Mouse (Mus musculus): ENCODE measurements around the gene Mlip.
A peak's percentile ranks its signal among the peaks of the same experiment; 100 is the strongest.
"Not testable (repeated sequence)": the region's sequence is repeated elsewhere in the genome, so short reads cannot be mapped to it uniquely, and the experiment has no call there.

The Mlip gene

GRCm38 (mm10) chr9:77252134-77252533, 100.6 kb downstream of the Mlip start:
- no peak for DNase-seq (ENCODE audit: inconsistent age in 2 of 2, low spot score in 1 of 2)

GRCm38 (mm10) chr9:77251511-77252112, 101.2 kb downstream of the Mlip start:
- DNase-seq (ENCODE audit: inconsistent age in 2 of 2, low spot score in 1 of 2) = no peak

DNA sequence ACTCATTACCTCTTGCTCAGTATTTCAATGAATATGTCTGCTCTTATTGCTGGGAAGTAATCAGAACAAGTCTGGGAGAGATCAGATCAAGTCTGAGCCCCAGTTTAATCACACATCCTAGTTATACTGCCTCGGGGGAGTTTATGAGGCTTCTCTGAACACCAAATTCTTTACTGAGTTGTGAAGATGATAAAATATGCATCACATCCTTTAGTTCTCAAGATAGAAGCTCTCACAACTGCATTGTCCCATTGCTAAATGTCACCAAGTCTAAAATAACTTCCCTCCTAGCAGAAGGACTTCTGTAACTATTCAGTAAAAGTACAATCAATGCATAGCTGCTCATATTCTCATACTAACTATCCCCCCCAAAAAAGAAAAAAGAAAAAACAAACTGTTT, 154.5 kb downstream of the Mlip start:
- DNase-seq (ENCODE audit: inconsistent age in 2 of 2, low spot score in 1 of 2) = no peak

DNA sequence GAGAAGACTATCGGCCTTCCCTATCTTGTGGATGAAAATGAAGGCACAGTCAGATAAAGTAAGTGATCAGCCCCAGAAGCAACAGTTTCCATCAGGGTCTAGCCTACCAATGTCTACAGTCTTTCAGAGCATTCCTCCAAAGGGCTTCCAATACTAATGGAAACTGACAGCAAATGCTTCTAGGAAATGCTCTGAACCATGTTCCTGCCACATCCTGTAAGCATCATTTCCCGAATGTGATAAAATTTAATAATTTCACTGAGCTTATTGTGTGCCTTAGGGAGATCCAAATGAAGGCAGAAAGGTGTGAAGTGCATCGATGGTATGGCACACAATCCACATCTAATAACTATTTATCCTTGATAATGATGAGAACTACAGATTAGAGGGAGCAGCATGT, 173.3 kb downstream of the Mlip start:
- DNase-seq (ENCODE audit: inconsistent age in 2 of 2, low spot score in 1 of 2) = no peak

DNA sequence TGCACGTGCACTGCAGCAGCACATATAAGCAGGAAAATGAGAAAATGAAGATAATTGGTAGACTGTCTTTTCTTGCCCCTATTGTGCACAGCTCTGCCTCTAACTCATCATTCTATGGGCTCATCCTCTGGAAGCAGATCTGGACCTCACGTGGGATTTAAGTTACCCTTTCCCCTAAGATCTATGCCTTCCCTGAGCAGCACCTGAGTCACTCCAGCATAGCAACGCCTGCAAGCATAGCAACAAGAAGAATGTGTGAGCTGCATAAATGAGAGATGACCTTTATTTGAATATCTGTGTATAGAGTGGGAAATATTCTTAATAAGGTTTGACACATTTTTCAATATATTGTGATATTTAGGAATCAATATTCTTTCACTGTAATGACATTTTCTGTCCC, 176.9 kb downstream of the Mlip start:
- no peak for DNase-seq (ENCODE audit: inconsistent age in 2 of 2, low spot score in 1 of 2)

- DNase-seq (ENCODE audit: inconsistent age in 2 of 2, low spot score in 1 of 2) = peak in 1 of 2 experiments; percentile 47
Measured at GRCm38 (mm10) chr9:77172044-77172443, 180.7 kb downstream of the Mlip start.

- no peak for DNase-seq (ENCODE audit: inconsistent age in 2 of 2, low spot score in 1 of 2)
Measured at GRCm38 (mm10) chr9:77165877-77166276, 186.9 kb downstream of the Mlip start.

- no peak for DNase-seq (ENCODE audit: inconsistent age in 2 of 2, low spot score in 1 of 2)
Measured at GRCm38 (mm10) chr9:77161764-77162163, 191.0 kb downstream of the Mlip start.

DNA sequence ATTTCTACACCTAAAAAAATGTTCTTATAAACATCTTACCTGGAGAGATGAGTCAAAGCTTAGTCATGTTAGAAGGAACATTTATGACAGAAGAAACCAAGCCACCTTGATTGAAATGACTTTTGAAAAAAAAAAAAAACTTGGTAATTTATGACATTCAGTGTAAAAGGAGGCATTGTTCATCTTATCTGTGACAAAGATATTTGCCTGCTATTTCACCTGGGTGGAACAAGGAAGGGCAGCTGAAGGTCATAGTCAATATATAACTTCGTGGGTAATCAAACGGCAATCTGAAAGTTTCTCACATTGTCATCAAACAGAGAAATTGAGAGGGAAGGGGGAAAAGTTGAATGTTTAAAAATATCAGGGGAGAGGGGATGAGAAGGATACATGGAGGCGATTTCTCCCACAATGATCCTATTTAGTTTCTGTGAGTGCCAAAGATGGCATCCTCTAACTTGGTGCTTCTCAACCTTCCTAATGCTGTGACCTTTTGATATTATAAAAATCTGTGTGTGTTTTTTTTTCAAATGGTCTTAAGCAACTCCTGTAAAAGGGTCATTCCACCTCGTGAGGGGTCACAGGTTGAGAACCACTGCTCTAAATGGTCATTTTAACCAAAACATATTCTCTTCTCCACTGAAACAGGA, 192.4 kb downstream of the Mlip start:
- DNase-seq (ENCODE audit: inconsistent age in 2 of 2, low spot score in 1 of 2) = no peak

GRCm38 (mm10) chr9:77148518-77149257, 204.1 kb downstream of the Mlip start:
- DNase-seq (ENCODE audit: inconsistent age in 2 of 2, low spot score in 1 of 2) = no peak

- DNase-seq (ENCODE audit: inconsistent age in 2 of 2, low spot score in 1 of 2) = no peak
Measured at GRCm38 (mm10) chr9:77119735-77120134, 233.0 kb downstream of the Mlip start.

DNA sequence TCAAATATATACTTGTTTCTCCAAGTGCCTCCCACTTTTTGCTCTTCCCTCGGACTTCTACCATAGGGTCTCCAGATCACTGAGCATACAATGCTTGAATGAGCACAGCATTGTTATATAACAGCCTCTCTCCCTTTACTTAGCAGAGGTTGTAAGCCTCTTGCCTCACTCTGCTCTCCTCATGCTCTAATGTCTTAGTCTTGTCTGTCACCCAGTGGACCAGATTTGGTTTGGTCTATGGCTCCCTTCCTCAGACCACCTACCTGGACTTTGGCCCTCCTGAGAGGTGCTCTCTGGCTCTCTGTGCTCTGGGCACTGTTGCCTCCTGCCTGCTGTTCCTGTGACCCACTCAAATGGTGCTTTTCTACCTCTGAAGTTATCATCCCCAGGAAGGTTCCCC, 255.9 kb downstream of the Mlip start:
- DNase-seq (ENCODE audit: inconsistent age in 2 of 2, low spot score in 1 of 2) = no peak

DNA sequence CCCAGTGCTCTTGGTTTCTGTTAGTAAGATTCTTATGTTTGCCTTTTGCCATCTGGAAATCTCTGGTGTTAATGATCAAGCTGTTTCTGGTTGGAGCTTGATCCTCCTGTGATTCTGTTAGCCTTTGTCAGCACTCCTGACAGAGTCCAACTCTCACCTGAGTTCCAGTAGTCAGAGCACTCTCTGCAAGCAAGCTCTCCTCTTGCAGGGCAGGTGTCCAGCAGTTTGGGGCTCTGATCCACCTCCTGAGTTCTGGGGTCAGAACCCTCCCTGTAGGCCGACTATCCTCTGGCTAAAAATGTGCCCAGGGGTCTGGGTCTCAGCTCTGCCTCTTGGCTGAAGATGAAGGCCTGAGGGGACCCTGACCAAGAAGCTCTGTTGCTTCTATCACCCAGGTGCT, 269.5 kb downstream of the Mlip start:
- DNase-seq (ENCODE audit: inconsistent age in 2 of 2, low spot score in 1 of 2) = not testable (repeated sequence)

- no peak for DNase-seq (ENCODE audit: inconsistent age in 2 of 2, low spot score in 1 of 2)
Measured at GRCm38 (mm10) chr9:77071676-77072075, 281.1 kb downstream of the Mlip start.

DNA sequence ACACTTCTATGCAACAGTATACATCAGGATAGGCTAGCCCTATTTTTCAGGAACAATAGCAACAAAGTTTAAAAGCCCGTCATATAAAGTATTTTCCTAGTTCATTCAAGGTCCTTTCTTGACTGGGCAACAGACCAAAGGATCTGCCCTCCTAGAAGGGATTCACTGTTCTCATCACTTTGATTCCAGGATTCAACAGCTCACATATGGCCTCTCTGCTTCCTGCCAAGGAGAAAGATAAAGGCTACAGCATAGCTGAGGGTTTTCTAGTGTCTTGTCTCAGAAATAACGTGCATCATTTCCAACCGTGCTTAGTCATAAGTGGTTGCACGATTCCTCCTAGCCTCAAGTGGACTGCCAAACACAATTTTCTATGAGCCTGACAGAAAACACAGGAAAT, 296.2 kb downstream of the Mlip start:
- DNase-seq (ENCODE audit: inconsistent age in 2 of 2, low spot score in 1 of 2) = peak in 1 of 2 experiments; percentile 29

GRCm38 (mm10) chr9:77054426-77055193, 298.2 kb downstream of the Mlip start:
- no peak for DNase-seq (ENCODE audit: inconsistent age in 2 of 2, low spot score in 1 of 2)
